Mouse (Mus musculus) CH12.LX (cell line): ENCODE measurements around the gene Apopt1. TPM values are rescaled to one million over a fixed set of nuclear protein-coding genes. Genes with fewer than 3 reads are reported as not detected.

ENCODE experiments used
- DNase-seq: peaks from one replicate; pipeline ENCODE4 v3.0.0-alpha.2; 2013; ENCODE audit errors: extremely low read depth
- H3K27ac ChIP-seq: 2 replicates; pipeline ENCODE4 v1.5.1; 2012; ENCODE audit warnings: low read depth, mild to moderate bottlenecking, control low read depth, moderate library complexity; ENCODE audit not compliant: insufficient read depth
- H3K27me3 ChIP-seq: replicated peaks from 2 replicates; pipeline ENCODE3; 2012; ENCODE audit warnings: inconsistent platforms
- H3K36me3 ChIP-seq, 2 experiments: replicated peaks in 1 of 2; 2 replicates each; pipeline versions ENCODE3 to v1.6.1; 2012; ENCODE audit warnings: inconsistent platforms in 1 of 2, low read length in 1 of 2, mild to moderate bottlenecking in 1 of 2, mixed read lengths in 1 of 2, moderate library complexity in 1 of 2; ENCODE audit not compliant: control insufficient read depth in 1 of 2, insufficient read depth in 1 of 2
- H3K4me1 ChIP-seq, 2 experiments: 2 replicates each; pipeline ENCODE4 v1.6.1; 2012; ENCODE audit warnings: inconsistent platforms in 1 of 2, moderate library complexity in 1 of 2; ENCODE audit not compliant: insufficient read depth in 2 of 2, control insufficient read depth in 1 of 2
- H3K4me2 ChIP-seq: 2 replicates; pipeline ENCODE4 v1.6.1; 2012; ENCODE audit warnings: low read depth, mild to moderate bottlenecking, control low read depth; ENCODE audit not compliant: poor library complexity, insufficient read depth, severe bottlenecking
- H3K4me3 ChIP-seq, 3 experiments: fragments of 150-350 bp in 1 of 3; sonication (generic) in 1 of 3; replicated peaks in 1 of 3; 2 replicates each; pipeline versions ENCODE3 to v1.5.1; 2011 to 2012; ENCODE audit warnings: low read depth in 2 of 3, low read length in 2 of 3, mild to moderate bottlenecking in 2 of 3, moderate library complexity in 2 of 3, control low read depth in 1 of 3, improper control_type of control experiment in 1 of 3, inconsistent platforms in 1 of 3, mixed read lengths in 1 of 3; ENCODE audit not compliant: poor library complexity in 1 of 3
- H3K79me2 ChIP-seq: replicated peaks from 2 replicates; pipeline ENCODE4 v1.6.1; 2012; ENCODE audit warnings: mild to moderate bottlenecking, moderate library complexity; ENCODE audit not compliant: control insufficient read depth, poor library complexity, insufficient read depth, severe bottlenecking; ENCODE audit errors: extremely low read depth
- H3K9ac ChIP-seq: 2 replicates; pipeline ENCODE4 v1.6.1; 2012; ENCODE audit warnings: low read depth, mild to moderate bottlenecking, control low read depth, moderate library complexity; ENCODE audit not compliant: insufficient read depth
- H3K9me3 ChIP-seq: replicated peaks from 2 replicates; pipeline ENCODE3; 2012; ENCODE audit warnings: low read length, inconsistent platforms, mixed read lengths
- BHLHE40 ChIP-seq: IDR thresholded peaks from 2 replicates; pipeline ENCODE4 v1.6.1; 2011; ENCODE audit warnings: mild to moderate bottlenecking, low read depth, low read length, improper control_type of control experiment
- CHD1 ChIP-seq: IDR thresholded peaks from 2 replicates; pipeline ENCODE4 v1.6.1; 2012; ENCODE audit warnings: low read depth, low read length, improper control_type of control experiment, inconsistent platforms
- CHD2 ChIP-seq: IDR thresholded peaks from 2 replicates; pipeline ENCODE4 v1.6.1; 2011; ENCODE audit warnings: low read length, improper control_type of control experiment
- CTCF ChIP-seq, 2 experiments: IDR thresholded peaks in 1 of 2; conservative IDR thresholded peaks in 1 of 2; 2 replicates each; pipeline ENCODE4 v1.5.1; 2011 to 2012; ENCODE audit warnings: low read depth in 2 of 2, low read length in 2 of 2, improper control_type of control experiment in 1 of 2, inconsistent platforms in 1 of 2, mild to moderate bottlenecking in 1 of 2, moderate library complexity in 1 of 2
- E2F4 ChIP-seq: IDR thresholded peaks from 2 replicates; pipeline ENCODE4 v1.6.1; 2011; ENCODE audit warnings: low read depth, low read length, improper control_type of control experiment; ENCODE audit not compliant: insufficient replicate concordance
- EP300 ChIP-seq: IDR thresholded peaks from 2 replicates; pipeline ENCODE4 v1.6.1; 2011; ENCODE audit warnings: low read length, improper control_type of control experiment
- ETS1 ChIP-seq: conservative IDR thresholded peaks from 2 replicates; pipeline ENCODE4 v1.6.1; 2012; ENCODE audit warnings: low read depth, mild to moderate bottlenecking, inconsistent platforms, low read length, improper control_type of control experiment, moderate library complexity
- GABPA ChIP-seq: IDR thresholded peaks from 2 replicates; pipeline ENCODE4 v1.6.1; 2012; ENCODE audit warnings: low read depth, low read length, improper control_type of control experiment, inconsistent platforms; ENCODE audit not compliant: insufficient replicate concordance
- HCFC1 ChIP-seq: IDR thresholded peaks from 2 replicates; pipeline ENCODE4 v1.6.1; 2012; ENCODE audit warnings: low read depth, mild to moderate bottlenecking, inconsistent platforms, low read length, improper control_type of control experiment
- IRF4 ChIP-seq: IDR thresholded peaks from 2 replicates; pipeline ENCODE4 v1.6.1; 2014; ENCODE audit warnings: low read depth, mild to moderate bottlenecking, inconsistent platforms, low read length, improper control_type of control experiment
- JUN ChIP-seq: IDR thresholded peaks from 2 replicates; pipeline ENCODE4 v1.6.1; 2011; ENCODE audit warnings: low read depth, mild to moderate bottlenecking, low read length, improper control_type of control experiment, moderate library complexity; ENCODE audit not compliant: insufficient read depth
- KAT2A ChIP-seq: IDR thresholded peaks from 2 replicates; pipeline ENCODE4 v1.6.1; 2012; ENCODE audit warnings: low read length, improper control_type of control experiment, inconsistent platforms; ENCODE audit not compliant: insufficient replicate concordance
- MAFK ChIP-seq: IDR thresholded peaks from 2 replicates; pipeline ENCODE4 v1.6.1; 2011; ENCODE audit warnings: low read length, improper control_type of control experiment; ENCODE audit not compliant: insufficient replicate concordance
- MAX ChIP-seq: IDR thresholded peaks from 2 replicates; pipeline ENCODE4 v1.6.1; 2011; ENCODE audit warnings: low read length, improper control_type of control experiment
- MAZ ChIP-seq: IDR thresholded peaks from 2 replicates; pipeline ENCODE4 v1.6.1; 2012; ENCODE audit warnings: low read depth, mild to moderate bottlenecking, inconsistent platforms, low read length, improper control_type of control experiment, moderate library complexity
- MEF2A ChIP-seq: IDR thresholded peaks from 2 replicates; pipeline ENCODE4 v1.6.1; 2014; ENCODE audit warnings: low read depth, mild to moderate bottlenecking, inconsistent platforms, low read length, improper control_type of control experiment, borderline replicate concordance
- MYC ChIP-seq: IDR thresholded peaks from 2 replicates; pipeline ENCODE4 v1.6.1; 2011; ENCODE audit warnings: low read depth, mild to moderate bottlenecking, improper control_type of control experiment, low read length
- NELFE ChIP-seq: IDR thresholded peaks from 2 replicates; pipeline ENCODE4 v1.6.1; 2011; ENCODE audit warnings: low read depth, low read length, improper control_type of control experiment
- RCOR1 ChIP-seq: conservative IDR thresholded peaks from 2 replicates; pipeline ENCODE4 v1.6.1; 2012; ENCODE audit warnings: low read depth, mild to moderate bottlenecking, inconsistent platforms, low read length, improper control_type of control experiment
- TBP ChIP-seq: conservative IDR thresholded peaks from 2 replicates; pipeline ENCODE4 v1.6.1; 2011; ENCODE audit warnings: low read depth, low read length, improper control_type of control experiment
- TCF12 ChIP-seq: IDR thresholded peaks from 2 replicates; pipeline ENCODE4 v1.6.1; 2014; ENCODE audit warnings: low read depth, mild to moderate bottlenecking, inconsistent platforms, low read length, improper control_type of control experiment
- USF1 ChIP-seq: IDR thresholded peaks from 2 replicates; pipeline ENCODE4 v1.6.1; 2014; ENCODE audit warnings: low read depth, mild to moderate bottlenecking, inconsistent platforms, low read length, improper control_type of control experiment
- USF2 ChIP-seq: conservative IDR thresholded peaks from 2 replicates; pipeline ENCODE4 v1.6.1; 2011; ENCODE audit warnings: low read depth, low read length, improper control_type of control experiment
- ZC3H11A ChIP-seq: IDR thresholded peaks from 2 replicates; pipeline ENCODE4 v1.6.1; 2012; ENCODE audit warnings: low read depth, mild to moderate bottlenecking, inconsistent platforms, low read length, improper control_type of control experiment
- ZNF384 ChIP-seq: IDR thresholded peaks from 2 replicates; pipeline ENCODE4 v1.6.1; 2012; ENCODE audit warnings: low read depth, low read length, improper control_type of control experiment, inconsistent platforms
- dilution Hi-C: fragments of 300-500 bp; cut with MboI; formaldehyde crosslinking; loops from 2 replicates; pipeline ENCODE4 v1.14.3; 2020; ENCODE audit warnings: low sequenced_read_pairs; ENCODE audit not compliant: extremely low pct_unique_long_range_greater_than_20kb, extremely low pct_ligation_motif_present
- in situ Hi-C: fragments of 300-500 bp; cut with MboI; formaldehyde crosslinking; loops from 3 replicates; pipeline ENCODE4 v1.14.3; 2019; ENCODE audit warnings: low sequenced_read_pairs, low pct_ligation_motif_present, low pct_unique_long_range_greater_than_20kb, mixed read lengths
- polyA plus RNA-seq: library from polyadenylated mRNA; unstranded; fragments of >175 nt; gene quantifications from 2 replicates; pipeline ENCODE4 v1.2.1, GENCODE M21; 2012; ENCODE audit warnings: low read depth; ENCODE audit not compliant: insufficient read length
- total RNA-seq, 2 experiments: library from RNA; depleted of rRNA; stranded (reverse); fragments of 300-350 nt in 1 of 2; fragments of >200 nt in 1 of 2; gene quantifications; 2 replicates each; pipeline ENCODE4 v1.2.3; 2012 to 2014

Gene Apopt1
- total and polyA plus RNA-seq, 3 experiments: 36.0 to 49.1 (median 43.6) TPM

- TF ChIP-seq HCFC1 (no peak), MEF2A (peak; percentile 50; the same call in 1 of the 2 replicates), ZNF384 (no peak), JUN (no peak), MAFK (0 out of 2 replicates have a peak, but pooled peaks have one; percentile 24), TCF12 (peak; percentile 81), NELFE (no peak), ETS1 (peak; percentile 65), EP300 (peak; percentile 66), MYC (no peak)
Measured at GRCm38 (mm10) chr12:111741338-111741737, 28.3 kb downstream of the Apopt1 start (continued).

GRCm38 (mm10) chr12:111743419-111743818 lies 30.4 kb downstream of the Apopt1 start:
- Histone ChIP-seq H3K36me3 (no peaks in the 10 kb centered on the region), H3K27ac (peak overlapping the region; percentile 70), H3K4me3 (no peak overlapping the region), H3K4me1 (peaks cover 43 to 75% of the 10 kb centered on the region in 2 experiments), H3K9ac (no peak overlapping the region), H3K4me2 (0 out of 2 replicates have a peak overlapping the region, but pooled peaks have one; percentile 6), H3K9me3 (no peaks in the 10 kb centered on the region), H3K79me2 (no peaks in the 10 kb centered on the region)
- peak; percentile 49 for DNase-seq
- dilution Hi-C loops: no loop called here
- TF ChIP-seq USF1 (peak; percentile 85), CHD1 (no peak), CTCF (conservative IDR thresholded peaks at IDR 0.05 in 1 of 2, IDR thresholded peaks at IDR 0.05 in 1 of 2; ENCODE audit: low read depth in 2 of 2, low read length in 2 of 2) (no peak), KAT2A (no peak), TBP (no peak), TCF12 (no peak), USF2 (peak; percentile 94), HCFC1 (no peak; the same call in 1 of the 2 replicates), MYC (no peak), MAX (peak; percentile 55; the same call in 1 of the 2 replicates), EP300 (no peak), BHLHE40 (peak; percentile 60)
- TF ChIP-seq, all 38 proteins: peak for 4
- no peaks in the 10 kb centered on the region for H3K27me3 ChIP-seq
- in situ Hi-C loops: loop anchor here (5.0 to 10.0 kb wide), 2 partner anchors 111 to 209 kb away; no protein-coding TSS in a partner anchor

GRCm38 (mm10) chr12:111743981-111744423 lies 30.9 kb downstream of the Apopt1 start:
- Histone ChIP-seq H3K27me3 (no peaks in the 10 kb centered on the region), H3K4me1 (peaks cover 43 to 72% of the 10 kb centered on the region in 2 experiments), H3K9me3 (no peaks in the 10 kb centered on the region), H3K9ac (no peak overlapping the region), H3K27ac (peak overlapping the region; percentile 70), H3K4me2 (peak overlapping the region; percentile 6; the same call in 1 of the 2 replicates), H3K79me2 (no peaks in the 10 kb centered on the region), H3K4me3 (no peak overlapping the region), H3K36me3 (no peaks in the 10 kb centered on the region)
- in situ Hi-C loops (loop anchor here (5.0 to 10.0 kb wide), 2 partner anchors 111 to 208 kb away; no protein-coding TSS in a partner anchor), dilution Hi-C loops (no loop called here)
- DNase-seq: peak; percentile 86
- TF ChIP-seq IRF4: peak; percentile 95
- no peak for TF ChIP-seq GABPA
- TF ChIP-seq ZC3H11A: no peak
- TF ChIP-seq BHLHE40: peak; percentile 89
- peak; percentile 79 for TF ChIP-seq MEF2A
- TF ChIP-seq CHD2: peak; percentile 94
- TF ChIP-seq ETS1: peak; percentile 77
- TF ChIP-seq MAZ: 0 out of 2 replicates have a peak, but pooled peaks have one; percentile 64
- no peak for TF ChIP-seq NELFE
- no peak for TF ChIP-seq E2F4
- TF ChIP-seq EP300: peak; percentile 86
- TF ChIP-seq RCOR1: no peak
- peak; percentile 92 for TF ChIP-seq TCF12
